Mouse (Mus musculus) activated CD4-positive, CD25-positive, alpha-beta regulatory T cell, adult 4 months (primary cell): ENCODE measurements around the gene Zbtb38. TPM values are rescaled to one million over a fixed set of nuclear protein-coding genes. Genes with fewer than 3 reads are reported as not detected.

Experiments used
- ATAC-seq: one replicate; pipeline ENCODE4 v1.8.0; 2017
- polyA plus RNA-seq, 2 experiments: library from polyadenylated mRNA; unstranded; fragments of 100-300 nt; shearing (Covaris generic); gene quantifications; one replicate each; pipeline ENCODE4 v1.2.1; 2017

The Zbtb38 gene
- polyA plus RNA-seq, 2 experiments from 2014 or later = 59.9 to 61.4 TPM

DNA sequence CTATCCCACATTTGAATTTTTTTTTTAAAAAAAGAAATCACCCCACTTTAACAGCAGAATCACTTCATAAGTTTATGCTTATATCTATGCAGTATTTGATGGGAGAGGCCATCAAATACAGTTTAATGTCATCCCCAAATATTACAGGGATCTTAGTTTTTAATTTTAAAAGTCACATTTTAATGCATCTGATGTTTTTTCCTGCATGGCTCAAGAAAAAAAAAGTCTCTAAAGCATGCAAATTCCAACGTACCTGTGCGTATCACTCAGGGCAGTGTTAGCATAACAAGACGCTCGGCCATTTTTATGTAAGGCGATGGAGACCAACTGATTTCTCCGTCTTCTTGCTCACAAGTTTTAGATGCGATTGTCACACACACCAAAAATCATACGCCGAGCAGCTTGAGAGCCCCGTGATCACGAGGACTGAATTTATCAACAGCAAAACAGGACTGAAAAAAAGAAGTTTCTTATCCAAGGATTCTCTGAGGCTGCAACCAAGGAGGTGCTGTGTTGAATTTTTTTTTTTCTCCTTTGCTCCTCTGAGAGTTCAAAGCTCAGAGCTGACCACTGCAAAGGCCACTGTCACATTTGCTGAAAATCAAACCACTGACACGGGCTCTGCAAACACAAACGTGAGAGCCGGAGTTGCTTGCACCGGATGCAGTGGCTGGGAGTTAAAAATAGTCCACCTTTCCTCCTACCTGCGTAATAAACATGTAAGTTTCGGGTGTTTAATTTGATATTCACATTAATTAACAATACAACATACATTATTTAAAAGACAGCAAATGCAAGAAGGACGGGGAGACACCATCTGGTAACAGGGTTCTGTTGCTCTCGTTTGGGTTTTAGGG is 21.4 kb downstream of the Zbtb38 start:
- ATAC-seq = no peak

DNA sequence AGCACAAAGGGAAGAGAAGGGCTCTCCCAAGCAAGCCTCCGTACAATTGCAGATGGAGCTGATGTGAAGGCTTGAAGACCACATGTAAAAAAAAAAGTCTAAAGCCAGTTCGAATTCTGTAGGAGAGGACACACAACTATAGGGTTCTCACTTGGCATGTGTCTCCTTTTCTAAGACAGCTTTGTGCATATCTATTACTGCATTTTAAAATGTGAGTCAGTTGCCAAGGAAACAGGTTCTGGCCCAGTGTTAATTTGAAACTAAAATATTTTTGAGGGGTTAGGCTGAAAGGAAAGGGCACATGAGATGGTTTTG is 22.4 kb downstream of the Zbtb38 start:
- no peak for ATAC-seq

DNA sequence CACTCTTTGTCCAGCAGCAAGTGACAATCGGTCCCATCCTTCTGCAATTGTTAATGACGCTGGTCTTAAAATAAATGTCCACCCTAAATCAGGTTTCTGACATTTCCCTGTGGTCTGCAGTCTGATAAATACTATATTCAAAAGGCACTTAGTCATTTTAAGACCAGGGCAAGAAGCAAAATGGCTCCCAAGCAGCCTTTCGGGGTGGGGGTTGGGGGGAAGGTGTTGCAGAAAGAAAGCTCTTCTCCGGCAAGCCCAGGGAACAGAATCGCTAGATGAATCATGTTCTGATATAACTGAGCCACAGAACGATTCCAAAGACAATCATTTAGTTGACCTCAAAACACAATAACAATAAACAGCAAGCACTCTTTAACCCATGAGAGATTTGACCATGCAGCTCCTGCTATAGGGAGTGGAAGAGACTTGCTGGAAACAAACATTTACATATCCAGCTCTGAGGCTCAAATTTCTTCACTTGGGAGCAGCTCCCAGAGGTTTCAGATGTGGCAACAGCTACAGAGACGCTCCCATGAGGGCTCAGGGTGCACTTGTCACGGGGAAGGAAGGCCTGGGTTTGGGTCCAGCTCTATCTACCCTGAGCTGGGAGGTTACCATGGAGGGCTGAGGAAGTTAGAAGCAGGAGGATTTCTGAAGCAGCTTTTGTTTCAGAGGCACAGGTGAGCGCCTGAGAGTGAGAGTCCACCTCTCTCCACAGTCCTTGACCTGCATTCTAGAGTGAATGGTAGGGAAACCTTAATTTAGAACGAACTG is 22.9 kb downstream of the Zbtb38 start:
- no peak for ATAC-seq

DNA sequence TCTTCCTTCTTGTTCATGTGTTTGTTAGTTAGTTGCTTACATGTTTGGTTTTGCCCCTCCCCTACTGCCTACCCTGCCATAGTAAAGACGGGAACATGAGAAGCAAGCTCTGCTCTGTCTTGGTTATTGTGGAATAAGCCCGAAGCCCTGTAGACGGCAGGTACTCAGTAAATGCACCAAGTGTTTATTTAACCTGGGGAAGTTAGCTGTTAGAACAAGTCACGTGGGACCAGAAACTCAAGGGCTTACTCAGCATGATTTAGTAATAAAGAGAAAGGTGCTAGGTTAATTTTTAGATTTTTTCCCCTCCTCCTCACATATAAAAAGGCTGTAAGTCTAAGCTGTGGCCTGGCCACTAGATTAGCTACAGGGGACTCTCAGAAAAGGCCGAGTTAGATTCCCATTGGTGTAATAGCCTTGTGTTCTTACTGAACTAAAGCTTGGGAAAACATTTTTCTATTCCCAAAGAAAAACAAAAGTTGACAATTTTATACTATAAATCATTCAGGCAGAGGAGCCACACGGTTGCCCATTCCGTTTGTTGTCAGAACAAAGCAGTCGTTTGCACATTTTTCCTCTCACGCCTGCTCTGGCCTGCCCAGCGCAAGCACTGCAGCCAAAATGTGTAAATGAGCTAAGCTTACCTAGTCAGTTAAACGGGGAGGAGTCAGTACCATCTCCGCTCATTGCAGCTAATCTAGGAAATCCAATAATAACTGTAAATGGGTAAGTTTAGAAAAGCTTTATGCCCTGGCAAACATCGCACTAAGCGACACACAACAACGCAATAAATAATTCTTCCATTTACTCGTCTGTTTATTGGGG is 24.1 kb downstream of the Zbtb38 start:
- no peak for ATAC-seq

DNA sequence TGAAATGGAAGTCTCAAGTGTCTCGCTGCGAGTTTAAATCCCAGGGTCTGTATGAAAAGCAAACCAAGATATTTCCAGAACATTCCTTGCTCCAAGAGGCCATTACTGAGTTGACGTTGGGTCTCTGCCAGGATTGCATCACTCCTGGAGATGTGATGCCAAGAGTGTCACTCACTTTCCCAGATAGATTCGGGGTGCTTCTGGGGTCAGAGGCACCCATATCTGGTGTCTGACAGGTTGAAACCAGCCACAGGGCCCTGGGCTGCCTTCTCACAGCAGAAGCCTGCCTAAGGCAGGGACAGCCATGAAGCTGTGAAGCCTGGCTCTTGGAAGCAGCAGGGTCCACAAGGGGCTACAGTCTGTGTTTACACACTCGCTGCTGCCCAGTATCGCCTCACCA is 24.9 kb downstream of the Zbtb38 start:
- ATAC-seq = no peak

DNA sequence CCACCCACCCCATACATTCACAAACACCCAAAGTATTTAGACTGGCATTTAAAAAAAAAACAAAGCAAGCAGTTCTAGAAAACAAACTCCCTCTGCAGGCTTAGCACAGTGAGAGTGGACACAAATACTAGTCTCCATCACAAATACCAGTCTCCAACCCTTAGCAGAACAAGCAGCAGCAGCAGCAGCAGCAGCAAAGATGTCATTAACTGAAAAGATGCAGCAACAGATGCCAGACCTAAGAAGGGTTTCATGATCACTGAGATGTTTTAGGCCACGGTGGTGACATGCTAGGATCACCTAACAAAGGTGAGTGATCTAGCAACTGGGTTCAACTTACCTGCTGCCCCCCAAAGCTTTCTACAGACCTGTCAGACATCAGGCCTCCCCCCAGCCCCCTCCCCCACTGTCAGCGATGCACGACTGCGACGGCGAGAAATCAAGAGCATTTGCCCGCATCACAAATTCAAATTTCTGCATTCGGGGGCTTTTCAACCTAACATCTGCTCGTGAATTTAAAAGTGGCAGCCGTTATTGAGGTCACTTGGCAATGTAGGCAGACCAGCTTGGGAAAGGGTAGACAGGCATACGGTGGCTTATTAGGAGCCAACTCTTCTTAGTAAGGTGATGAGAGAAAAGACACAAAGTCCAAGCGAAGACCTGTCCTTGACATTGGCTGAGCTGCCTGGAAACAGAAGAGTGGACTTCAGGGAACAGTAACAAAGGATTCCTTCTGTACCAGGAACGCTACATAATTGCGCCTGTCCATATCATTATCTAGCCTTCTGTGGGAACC is 26.1 kb downstream of the Zbtb38 start:
- ATAC-seq = no peak

DNA sequence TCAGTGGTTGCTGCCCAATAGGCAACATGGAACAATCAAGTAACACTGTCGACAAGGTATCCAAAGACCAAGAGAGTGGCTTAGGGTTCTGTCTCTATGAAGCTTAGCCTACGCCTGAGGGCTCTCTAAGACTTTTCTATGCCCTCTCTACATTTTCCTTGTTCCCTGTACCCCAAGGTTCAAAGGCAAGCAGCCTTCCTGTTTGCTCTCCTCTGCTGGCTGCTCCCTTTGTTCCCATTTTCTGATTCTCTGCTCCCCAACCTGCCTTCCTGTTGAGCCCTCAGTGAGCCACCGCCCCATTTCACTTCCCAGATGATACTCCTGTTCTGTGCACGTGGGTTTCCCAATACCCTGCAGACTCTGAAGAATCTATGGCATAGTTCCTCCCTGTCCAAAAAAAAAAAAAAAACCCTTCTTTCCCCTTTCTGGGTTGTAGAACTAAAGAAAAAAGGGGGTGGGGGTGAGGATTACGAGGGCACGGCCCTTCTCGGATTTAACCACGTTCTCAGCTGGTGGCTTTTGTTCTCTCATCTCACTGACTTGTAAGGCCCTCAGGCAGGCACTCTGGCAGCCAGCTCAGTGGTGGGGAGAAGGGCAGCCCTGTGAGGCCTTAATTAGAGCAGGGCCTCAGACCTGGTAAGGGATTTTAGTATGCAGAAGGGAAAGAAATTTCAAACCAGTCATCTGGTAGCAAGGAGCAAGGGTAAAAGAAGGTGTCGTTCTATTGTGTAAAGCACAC is 26.9 kb downstream of the Zbtb38 start:
- no peak for ATAC-seq

DNA sequence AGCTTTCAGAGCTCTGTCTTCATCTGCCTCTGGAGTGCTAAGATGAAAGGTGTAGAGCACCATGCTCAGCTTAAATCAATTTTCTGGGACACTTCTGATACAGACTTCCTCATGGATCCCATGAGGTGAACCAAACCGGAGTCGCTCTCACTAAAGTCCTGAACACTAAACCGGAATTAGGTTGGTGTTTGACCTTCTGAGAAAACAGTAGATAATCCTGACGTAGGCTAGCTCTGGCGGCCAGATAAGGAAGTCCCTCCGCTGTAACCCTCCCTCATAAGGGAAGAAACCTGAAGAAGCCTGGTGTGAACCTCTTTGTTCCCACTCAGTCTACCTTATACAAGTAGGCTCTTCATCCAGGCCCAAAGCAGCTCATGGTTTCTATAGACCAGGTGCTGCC is 29.0 kb downstream of the Zbtb38 start:
- ATAC-seq = no peak

DNA sequence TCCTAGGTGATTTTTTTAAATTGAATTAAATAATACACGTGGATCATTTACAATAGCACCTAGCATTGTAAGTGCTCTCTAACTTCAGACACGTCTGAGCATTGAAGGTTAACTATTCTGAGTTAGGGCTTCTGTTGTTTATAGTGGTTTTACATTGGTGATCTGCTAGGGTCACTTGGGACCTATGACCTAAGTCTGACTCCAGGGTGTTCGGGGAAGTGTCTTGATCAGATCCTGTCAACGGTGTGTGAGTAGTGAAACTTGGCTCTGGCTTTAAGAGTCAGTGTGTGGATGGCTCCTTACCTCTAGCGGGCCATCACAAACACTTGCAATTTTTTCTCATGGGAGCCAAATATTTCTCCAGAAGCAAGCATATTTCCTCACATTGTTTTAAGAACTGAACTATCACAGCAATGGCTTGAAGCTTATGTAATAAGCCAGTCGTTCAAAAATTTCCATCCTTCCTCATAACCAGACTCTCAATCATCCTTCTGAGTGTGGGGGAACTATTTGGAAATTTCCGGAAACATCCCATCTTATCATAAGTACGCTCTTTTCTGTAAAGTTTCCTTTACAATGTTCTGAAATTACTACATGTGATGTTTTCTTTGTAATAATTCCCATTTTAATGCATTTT is 31.4 kb downstream of the Zbtb38 start:
- no peak for ATAC-seq

DNA sequence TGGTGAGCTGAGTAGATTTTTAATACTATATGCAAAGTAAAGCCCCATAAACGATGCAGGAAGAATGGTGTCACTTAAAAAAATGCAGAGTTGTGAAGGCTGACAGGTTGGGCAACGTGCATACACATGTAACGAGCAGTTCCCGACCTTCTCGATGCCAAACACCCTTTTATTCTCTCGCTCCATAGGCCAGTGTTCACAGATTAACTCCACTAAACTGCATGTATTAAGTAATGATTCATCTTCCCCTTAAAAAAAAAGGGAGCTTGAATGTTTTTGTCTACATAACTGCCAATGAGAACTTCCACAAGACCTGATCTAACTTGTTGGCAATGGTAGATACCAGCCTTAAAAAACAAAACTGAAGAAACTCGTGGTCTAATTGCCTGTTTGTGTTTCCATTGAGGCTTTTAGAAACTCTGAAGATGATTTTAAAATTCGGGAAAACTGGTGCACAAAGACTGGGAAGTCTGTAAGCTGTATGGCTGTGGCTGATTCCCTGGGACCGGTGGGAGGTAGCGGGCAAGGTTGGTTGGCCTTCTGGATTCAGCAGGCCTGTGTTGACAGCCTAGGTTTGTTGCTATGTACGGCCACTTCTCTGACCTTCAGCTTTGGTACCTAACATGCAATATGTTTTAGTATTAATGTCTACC is 32.0 kb downstream of the Zbtb38 start:
- no peak for ATAC-seq

DNA sequence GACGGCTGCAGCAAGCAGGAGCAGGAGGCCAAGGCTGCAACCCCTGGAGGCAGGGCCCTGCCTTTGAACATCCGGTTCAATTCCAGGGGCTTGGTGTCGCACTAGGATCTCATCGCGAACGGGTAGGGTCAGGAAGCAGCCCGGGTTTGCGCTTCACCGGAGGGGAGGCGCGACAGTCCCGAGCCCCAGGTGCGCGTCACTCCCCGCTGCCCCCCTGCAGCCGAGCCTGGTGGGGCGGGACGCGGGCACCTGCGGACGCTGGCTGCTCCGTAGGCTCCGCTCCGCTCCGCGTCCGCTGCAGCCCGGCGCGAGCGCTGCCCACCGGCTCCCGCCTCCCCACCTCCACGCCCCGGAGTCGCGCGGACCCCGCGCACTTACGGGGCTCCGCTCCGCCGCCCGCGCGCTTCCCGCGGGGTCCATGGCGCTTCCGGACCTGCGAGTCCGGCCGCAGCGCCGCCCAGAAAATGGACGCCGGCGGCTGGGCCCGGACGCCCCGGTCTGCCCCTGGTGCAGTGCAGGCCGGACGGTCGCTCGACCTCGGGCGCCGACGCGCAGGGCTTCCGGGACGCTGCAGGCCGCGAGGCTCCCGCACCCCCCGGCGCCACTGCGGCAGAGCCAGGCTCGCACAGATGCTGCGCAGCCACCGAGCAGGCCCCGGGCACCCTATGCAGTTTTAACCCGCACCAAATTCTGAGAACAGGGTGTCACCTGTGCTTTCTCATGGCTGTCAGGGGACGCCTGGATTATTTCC is 33.0 kb downstream of the Zbtb38 start:
- ATAC-seq = peak; percentile 83

DNA sequence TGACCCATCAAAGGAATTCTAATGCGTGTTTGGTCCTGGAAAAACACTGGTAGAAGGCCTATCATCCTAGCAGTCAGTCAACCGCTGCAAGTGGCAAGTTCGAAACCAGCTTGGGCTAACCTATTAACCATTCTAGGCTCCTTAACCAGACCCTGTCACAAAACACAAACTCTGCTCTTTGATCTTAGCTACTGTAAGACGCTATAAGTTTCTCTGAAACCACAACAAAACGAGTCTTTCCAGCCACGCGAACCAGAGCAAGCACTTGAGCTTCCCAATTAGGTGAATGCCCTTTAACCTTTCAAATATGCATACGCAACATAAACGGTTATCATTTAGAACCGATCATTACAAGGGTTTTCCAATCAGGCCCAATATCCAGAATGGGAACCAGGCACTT is 33.7 kb downstream of the Zbtb38 start:
- peak; percentile 27 for ATAC-seq

DNA sequence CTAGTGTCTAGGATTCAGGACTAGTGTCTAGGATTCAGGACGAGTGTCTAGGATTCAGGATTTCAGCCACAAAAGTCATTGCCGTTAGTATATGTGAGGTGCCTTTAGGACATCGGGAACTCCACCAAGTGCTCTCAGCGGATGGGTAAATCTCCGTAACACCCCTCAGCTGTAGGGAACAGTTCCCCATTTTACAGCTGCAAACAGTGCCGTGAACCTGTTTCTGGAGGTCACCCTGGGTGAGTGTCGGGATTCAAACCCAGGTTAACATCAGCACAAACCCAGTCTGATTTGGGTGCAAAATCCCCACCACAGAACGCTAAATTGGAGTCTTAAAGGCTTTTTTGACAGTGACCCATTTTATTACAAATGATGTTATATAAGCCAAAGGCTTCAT is 34.2 kb downstream of the Zbtb38 start:
- ATAC-seq = no peak

DNA sequence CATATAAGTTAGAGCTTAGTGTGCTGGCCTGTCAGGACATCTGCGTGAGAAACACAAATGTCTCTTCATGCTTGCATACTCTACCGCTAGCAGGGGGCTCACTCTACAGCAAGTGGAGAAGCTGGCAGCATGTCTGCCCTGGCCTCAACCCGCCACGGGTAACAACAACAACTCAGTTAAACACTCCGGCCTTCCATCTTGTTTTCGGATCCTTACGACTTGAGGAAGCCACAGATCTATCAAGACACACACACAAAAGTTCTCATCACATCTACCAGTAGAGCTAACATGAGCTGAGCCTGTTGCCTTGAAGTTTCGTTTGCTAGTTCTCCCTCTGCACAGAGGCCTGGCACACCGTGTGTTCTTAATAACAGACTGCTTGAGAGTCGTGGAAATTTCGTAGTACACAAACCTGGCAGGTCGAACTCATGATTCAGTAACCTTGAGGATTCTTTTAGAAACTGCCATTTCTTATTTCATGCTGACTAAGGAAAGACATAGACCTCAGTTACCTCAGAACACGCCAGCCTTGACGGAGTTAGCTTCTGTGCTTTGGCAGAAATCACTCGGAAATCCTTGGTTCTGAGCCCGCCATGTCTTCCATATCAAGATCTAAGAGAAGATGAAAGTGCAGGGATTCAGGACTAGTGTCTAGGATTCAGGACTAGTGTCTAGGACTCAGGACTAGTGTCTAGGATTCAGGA is 34.8 kb downstream of the Zbtb38 start:
- ATAC-seq = no peak

DNA sequence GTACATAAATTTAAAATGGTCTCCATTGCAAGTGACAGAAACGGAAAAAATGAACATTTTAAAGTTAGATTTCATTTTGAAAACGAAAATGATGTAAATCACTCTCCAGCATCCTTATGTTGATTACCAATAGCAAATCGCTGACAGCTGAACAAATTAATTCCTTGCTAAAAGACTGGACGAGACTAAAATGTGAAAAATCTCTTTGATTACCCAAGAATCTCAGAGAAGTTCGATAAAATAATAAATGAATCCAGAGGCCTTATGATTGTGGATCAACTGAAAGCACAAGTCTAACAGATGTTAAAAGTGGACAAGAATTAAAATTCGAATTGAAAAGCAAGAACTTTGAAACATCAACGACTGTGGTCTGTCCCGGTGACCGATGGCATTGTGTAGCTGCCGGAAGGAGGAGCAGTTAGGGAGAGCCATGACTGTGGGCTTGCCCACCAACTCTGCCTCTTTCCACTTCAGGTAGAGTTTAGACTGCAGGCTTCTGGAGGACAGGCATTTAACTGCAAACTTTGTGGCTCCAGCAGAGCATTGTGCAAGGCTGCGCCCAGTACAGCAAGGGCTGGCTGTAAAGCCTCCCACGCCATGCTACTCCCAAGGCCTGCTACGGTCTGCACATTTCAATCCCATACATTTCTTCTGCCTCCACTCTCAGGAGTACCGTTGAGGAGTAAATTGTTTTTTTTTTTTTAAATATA is 35.7 kb downstream of the Zbtb38 start:
- ATAC-seq = no peak

DNA sequence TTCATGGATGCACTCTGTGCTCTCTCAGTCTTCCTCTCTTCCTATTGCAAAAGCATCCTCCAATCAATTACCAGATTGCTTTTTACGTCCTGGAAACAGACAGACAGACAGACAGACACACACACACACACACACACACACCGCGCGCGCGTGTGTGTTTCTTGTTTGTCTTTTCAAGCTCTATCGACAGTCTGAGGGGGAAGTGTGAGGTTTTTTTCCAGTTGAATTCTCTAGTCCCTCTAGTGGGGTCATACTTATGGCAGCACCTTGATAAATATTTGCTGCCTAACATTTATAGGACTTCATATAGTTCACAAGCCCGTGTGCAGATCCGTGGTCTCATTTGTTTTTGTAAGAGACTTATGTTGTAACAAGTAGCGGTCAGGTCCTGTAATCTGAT is 36.5 kb downstream of the Zbtb38 start:
- no peak for ATAC-seq

DNA sequence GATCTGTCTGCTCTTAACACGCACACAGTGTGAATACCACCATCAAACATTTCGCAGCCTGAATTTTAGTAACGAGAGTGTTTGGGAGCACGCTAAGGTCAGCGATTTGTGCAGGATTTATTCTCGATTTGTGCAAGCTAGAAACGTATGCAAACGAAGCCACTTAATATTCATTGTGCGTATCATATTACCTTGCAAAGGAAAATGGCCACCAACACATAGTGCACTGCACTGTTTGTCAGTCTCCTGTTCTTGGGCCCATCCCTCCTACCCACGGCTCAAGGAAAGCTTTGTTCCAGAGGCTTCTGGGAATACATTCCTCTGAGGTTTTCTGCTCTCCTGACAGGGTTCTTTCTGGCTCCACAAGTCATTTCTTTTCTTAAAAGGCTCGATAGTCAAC is 37.5 kb downstream of the Zbtb38 start:
- ATAC-seq = no peak
